ENCODE assay signal across 8 mouse cellular contexts in the genomic region with DNA sequence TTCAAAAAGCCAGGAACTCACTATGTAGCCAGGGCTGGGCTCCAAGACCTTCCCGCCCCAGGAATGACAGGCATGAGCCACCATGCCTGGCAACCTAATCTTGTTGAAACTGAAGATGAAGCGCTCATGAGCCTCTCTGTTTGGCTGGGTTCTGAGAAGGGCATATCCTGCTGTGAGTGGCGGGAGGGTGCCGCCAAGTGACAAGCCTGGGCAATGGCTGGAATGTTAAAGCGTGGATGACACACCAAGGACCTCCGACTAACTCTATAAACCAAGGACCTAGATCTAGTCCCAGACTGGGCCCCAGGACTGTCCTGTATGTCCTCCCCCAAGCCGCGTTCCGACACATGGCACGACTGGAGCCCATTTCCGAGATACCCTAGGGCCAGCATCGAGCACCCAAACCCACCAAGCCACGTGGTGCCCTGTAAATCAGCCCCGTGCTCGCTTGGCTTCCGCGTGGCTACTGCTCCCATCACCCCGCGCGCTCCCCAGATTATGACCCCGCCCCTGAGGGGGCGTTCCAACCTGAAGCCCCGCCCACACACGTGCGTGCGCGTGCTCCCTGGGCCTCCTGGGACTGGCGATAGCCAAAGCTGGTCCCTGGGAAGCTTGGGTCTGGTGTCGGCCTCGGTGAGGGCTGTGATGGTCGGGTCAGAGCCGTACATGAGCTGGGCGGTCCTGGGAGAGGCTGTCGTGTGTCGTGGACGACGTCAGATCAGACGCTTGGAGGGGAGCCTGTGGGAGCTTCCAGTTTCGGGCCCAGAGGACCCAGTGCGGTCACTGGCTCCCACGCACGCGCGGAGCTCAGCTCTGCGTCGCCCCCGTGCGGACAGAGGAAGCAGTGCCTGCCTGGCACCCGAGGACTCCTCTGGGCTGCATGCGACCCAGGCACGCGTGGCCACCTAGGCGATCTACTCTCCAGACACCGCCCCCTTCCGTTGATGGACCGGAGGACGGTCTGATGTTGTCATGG. TPM values are rescaled to one million over a fixed set of nuclear protein-coding genes. Genes with fewer than 3 reads are reported as not detected.
DNase-seq lines count a peak whose midpoint lies in the region; ATAC-seq lines count a peak whose summit lies in the region.

No protein-coding gene starts in this region.

- DNase-seq in adrenal gland, adult (ENCODE audit: inconsistent age in 2 of 2, low spot score in 1 of 2), result peak; percentile 98 to 99
- peak; percentile 99 for DNase-seq in embryo, embryonic 10.5 days (ENCODE audit: low spot score)
- peak; percentile 93 for DNase-seq in gastrocnemius, postnatal 14 days
- peak; percentile 91 to 95 for DNase-seq in left cerebral cortex, postnatal 10 days (ENCODE audit: extremely low spot score in 1 of 2, low spot score in 2 of 2)
- peak; percentile 94 for DNase-seq in right cerebral cortex, postnatal 25 days
- DNase-seq in urinary bladder, postnatal 4 days (ENCODE audit: low spot score in 2 of 2), result peak; percentile 95 to 96

- intact Hi-C loops in gastrocnemius, postnatal 14 days (cut with DNase I; ENCODE audit: low total_unique reads), result no loop called here
- intact Hi-C loops in left cerebral cortex, postnatal 10 days (cut with DNase I), result loop anchor here (5.0 kb wide), 1 partner anchor 57 kb away; the partner anchor contains the start of gene Hmgn2

- peak; percentile 88 for ATAC-seq in inflammation-experienced regulatory T-cells, adult 6 months
- peak; percentile 95 for ATAC-seq in megakaryocyte-erythroid progenitor cell, adult 5-6 weeks (replicated peaks; ENCODE audit: low FRiP score, low TSS enrichment, poor library complexity, severe bottlenecking)

RNA-seq across cellular contexts. Expression of gene Rps6ka1, which starts 22.9 kb away (rescaled TPM):
- total RNA-seq in gastrocnemius, postnatal 14 days (2021), result 1 to 10 TPM; 5.0 to 5.4 TPM
- 100 to 1,000 TPM in 1 of 3 experiments, 10 to 100 TPM in 2; 88.8 to 145 (median 91.9) TPM for polyA plus RNA-seq in inflammation-experienced regulatory T-cells, adult 6 months (2017; shearing (Covaris generic))
- 10 to 100 TPM; 11.0 to 15.2 TPM for total RNA-seq in left cerebral cortex, postnatal 10 days (2021)
- 37.3 and 46.2 TPM in 2 replicates for total RNA-seq in megakaryocyte-erythroid progenitor cell, adult 5-6 weeks (2014; fragmentation: Nextera tagmentation)
- total RNA-seq in megakaryocyte-erythroid progenitor cell, adult 5-6 weeks (2017), result 16.3 and 36.1 TPM in 2 replicates

RNA-seq across cellular contexts. Expression of gene Hmgn2, which starts 57.9 kb away (rescaled TPM):
- 100 to 1,000 TPM; 110 to 135 TPM for total RNA-seq in gastrocnemius, postnatal 14 days (2021)
- 100 to 1,000 TPM; 371 to 949 (median 420) TPM for polyA plus RNA-seq in inflammation-experienced regulatory T-cells, adult 6 months (2017; shearing (Covaris generic))
- total RNA-seq in left cerebral cortex, postnatal 10 days (2021), result 100 to 1,000 TPM; 181 to 183 TPM
- total RNA-seq in megakaryocyte-erythroid progenitor cell, adult 5-6 weeks (2014; fragmentation: Nextera tagmentation), result 542 and 559 TPM in 2 replicates
- 268 and 336 TPM in 2 replicates for total RNA-seq in megakaryocyte-erythroid progenitor cell, adult 5-6 weeks (2017)

Comparison
In these comparisons a context has a peak if more than half of its experiments do, and no peak if none do; other contexts are left out.
1. Peak in every context shown above with its lines: DNase-seq and ATAC-seq.